9 mouse cellular contexts compared by ENCODE assay signal in genomic region chr16:26400971-26401370, GRCm38 (mm10). TPM values are rescaled to one million over a fixed set of nuclear protein-coding genes. Genes with fewer than 3 reads are reported as not detected.
DNase-seq lines count a peak whose midpoint lies in the region; ATAC-seq and TF ChIP-seq lines count a peak whose summit lies in the region.
"Had no signal": no experiment of that assay in that cellular context is flagged by ENCODE, and none has a peak within 500 bp of the region (broad histone marks: within the 10 kb centered on the region; RNA-seq: fewer than 3 reads in every experiment).

No protein-coding gene starts in this region.

- no peaks in the 10 kb centered on the region for H3K36me3 ChIP-seq in midbrain, postnatal 0 days (ENCODE audit: insufficient read depth, low read length)
- no peaks in the 10 kb centered on the region for H3K36me3 ChIP-seq in midbrain, embryonic 11.5 days (ENCODE audit: control insufficient read depth, insufficient read depth, low read length)

- ATAC-seq in midbrain, postnatal 0 days (ENCODE audit: low FRiP score) = no peak
- ATAC-seq in midbrain, embryonic 11.5 days (ENCODE audit: low FRiP score) = no peak
- ATAC-seq: CD4-positive, CD25-positive, alpha-beta regulatory T cell, adult 4 months had no signal

- no peak for TF ChIP-seq POLR2A in embryonic fibroblast, embryonic 13.5 days (IDR thresholded peaks at IDR 0.05; ENCODE audit: low read depth, low read length)

- H3K9me3 ChIP-seq in midbrain, postnatal 0 days (ENCODE audit: low read length) = no peaks in the 10 kb centered on the region
- H3K9me3 ChIP-seq in midbrain, embryonic 11.5 days (ENCODE audit: control insufficient read depth, low read length) = no peaks in the 10 kb centered on the region

- H3K27ac ChIP-seq in gastrocnemius, adult 2 months = no peak overlapping the region
- no peak overlapping the region for H3K27ac ChIP-seq in midbrain, postnatal 0 days (ENCODE audit: low read depth, low read length)
- H3K27ac ChIP-seq in midbrain, embryonic 11.5 days (ENCODE audit: low read depth, low read length) = no peak overlapping the region
- peak overlapping the region; percentile 85 for H3K27ac ChIP-seq in embryonic fibroblast, embryonic 13.5 days (ENCODE audit: insufficient read depth, low read length)

- no peak overlapping the region for H3K9ac ChIP-seq in midbrain, postnatal 0 days (replicated peaks; ENCODE audit: low read length, poor library complexity, severe bottlenecking)
- H3K9ac ChIP-seq in midbrain, embryonic 11.5 days (ENCODE audit: low read length) = no peak overlapping the region

- no peaks in the 10 kb centered on the region for H3K27me3 ChIP-seq in midbrain, postnatal 0 days (ENCODE audit: insufficient read depth, low read length)
- no peaks in the 10 kb centered on the region for H3K27me3 ChIP-seq in midbrain, embryonic 11.5 days (ENCODE audit: control insufficient read depth, insufficient read depth, low read length)

- H3K4me1 ChIP-seq in midbrain, postnatal 0 days (ENCODE audit: insufficient read depth, low read length) = no peaks in the 10 kb centered on the region
- no peaks in the 10 kb centered on the region for H3K4me1 ChIP-seq in midbrain, embryonic 11.5 days (ENCODE audit: control insufficient read depth, insufficient read depth, low read length)
- H3K4me1 ChIP-seq in embryonic fibroblast, embryonic 13.5 days (ENCODE audit: control insufficient read depth, insufficient read depth, low read length) = 0 out of 2 replicates have a peak, but pooled peaks cover 2% of the 10 kb centered on the region

- intact Hi-C loops in gastrocnemius, adult 2 months (cut with DNase I) = no loop called here

- no peak overlapping the region for H3K4me2 ChIP-seq in midbrain, postnatal 0 days (ENCODE audit: low read depth, low read length, poor library complexity, severe bottlenecking)
- no peak overlapping the region for H3K4me2 ChIP-seq in midbrain, embryonic 11.5 days

- peak; percentile 18 for DNase-seq in gastrocnemius, adult 2 months
- no peak for DNase-seq in gastrocnemius, adult 18-20 months (ENCODE audit: low spot score)
- DNase-seq in midbrain, postnatal 0 days (ENCODE audit: low spot score) = peak; percentile 13
- no peak for DNase-seq in midbrain, embryonic 11.5 days (ENCODE audit: low spot score, missing footprints)
- peak; percentile 48 to 71 for DNase-seq in kidney, postnatal 4 days
- no peak for DNase-seq in B cell, adult 2 months
- DNase-seq in adrenal gland, adult 8-10 months = no peak

- WGBS in midbrain, postnatal 0 days = 46% methylated on average over 3 of the region's 3 CpGs
- 66% methylated on average over 3 of the region's 3 CpGs for WGBS in midbrain, embryonic 11.5 days

- no peak for TF ChIP-seq CTCF in gastrocnemius, adult 2 months (IDR thresholded peaks at IDR 0.05)
- TF ChIP-seq CTCF in midbrain, postnatal 0 days (IDR thresholded peaks at IDR 0.05) = no peak
- no peak for TF ChIP-seq CTCF in embryonic fibroblast, embryonic 13.5 days (IDR thresholded peaks at IDR 0.05; ENCODE audit: borderline replicate concordance, insufficient read depth, low read length)

- no peak overlapping the region for H3K4me3 ChIP-seq in gastrocnemius, adult 2 months
- no peak overlapping the region for H3K4me3 ChIP-seq in midbrain, postnatal 0 days (ENCODE audit: low read depth, low read length)
- H3K4me3 ChIP-seq in midbrain, embryonic 11.5 days (ENCODE audit: low read depth, low read length) = no peak overlapping the region
- H3K4me3 ChIP-seq in embryonic fibroblast, embryonic 13.5 days (ENCODE audit: insufficient read depth, low read length) = no peak overlapping the region

RNA-seq across cellular contexts. Expression of gene Cldn1, which starts 29.3 kb away (rescaled TPM):
- 1 to 10 TPM; 1.5 to 1.6 TPM for total RNA-seq in gastrocnemius, adult 2 months (2021)
- 1 to 10 TPM in 1 of 2 experiments, under 1 TPM in 1; 0.91 to 1.8 TPM for total RNA-seq in gastrocnemius, adult 18-20 months (2021)
- 3.6 and 6.4 TPM in 2 replicates for total RNA-seq in midbrain, postnatal 0 days (2014; rRNA removed)
- 1.6 and 2.1 TPM in 2 replicates for polyA plus RNA-seq in midbrain, postnatal 0 days (2015; fragmentation: Nextera tagmentation; extraction: Ambion mirVana)
- polyA plus RNA-seq in midbrain, embryonic 11.5 days (2014; fragmentation: Nextera tagmentation; extraction: Ambion mirVana) = 3.3 and 4.1 TPM in 2 replicates
- polyA plus RNA-seq in embryonic fibroblast, embryonic 13.5 days (2011; ENCODE audit: insufficient read length, low read depth, missing spikeins) = 2.1 and 3.1 TPM in 2 replicates
- total RNA-seq in adrenal gland, adult 8-10 months (2022) = 10 to 100 TPM; 10.3 to 12.0 (median 11.3) TPM
- polyA plus RNA-seq: CD4-positive, CD25-positive, alpha-beta regulatory T cell, adult 4 months had no signal

Comparison
In these comparisons a context has a peak if more than half of its experiments do, and no peak if none do; other contexts are left out.
1. DNase-seq: peak in gastrocnemius, adult 2 months (single experiment), midbrain, postnatal 0 days (single experiment) and kidney, postnatal 4 days (2 of 2); none in gastrocnemius, adult 18-20 months (single experiment), midbrain, embryonic 11.5 days (single experiment), B cell, adult 2 months (0 of 2) and adrenal gland, adult 8-10 months (single experiment).